Mouse (Mus musculus) forebrain, embryonic 11.5 days (tissue): Measurements from ENCODE around the gene Xcr1. TPM values are rescaled to one million over a fixed set of nuclear protein-coding genes. Genes with fewer than 3 reads are reported as not detected.

Source experiments
- ATAC-seq: fragments of 200-750 bp; cut with Nextera tagmentation; replicated peaks from 2 replicates; pipeline ENCODE4 v1.8.0; 2017; ENCODE audit warnings: moderate TSS enrichment; ENCODE audit not compliant: low FRiP score
- DNase-seq: peaks from one replicate; pipeline ENCODE4 v3.0.0-alpha.2; 2017; ENCODE audit warnings: low spot score
- H3K27ac ChIP-seq: fragments of 300-500 bp; sonication (generic); 2 replicates; pipeline ENCODE4 v1.5.1; 2014; ENCODE audit warnings: low read depth, low read length
- H3K27me3 ChIP-seq: fragments of 300-500 bp; sonication (generic); 2 replicates; pipeline ENCODE4 v1.6.1; 2014; ENCODE audit warnings: mild to moderate bottlenecking, low read length, mixed read lengths; ENCODE audit not compliant: control insufficient read depth, insufficient read depth
- H3K36me3 ChIP-seq: fragments of 300-500 bp; sonication (generic); 2 replicates; pipeline ENCODE4 v1.6.1; 2014; ENCODE audit warnings: mild to moderate bottlenecking, low read length, moderate library complexity, mixed read lengths; ENCODE audit not compliant: control insufficient read depth, insufficient read depth
- H3K4me1 ChIP-seq: fragments of 300-500 bp; sonication (generic); replicated peaks from 2 replicates; pipeline ENCODE4 v1.6.1; 2014; ENCODE audit warnings: low read length, mixed read lengths; ENCODE audit not compliant: control insufficient read depth, insufficient read depth
- H3K4me2 ChIP-seq: fragments of 300-500 bp; sonication (generic); 2 replicates; pipeline ENCODE4 v1.6.1; 2014; ENCODE audit warnings: low read depth, mild to moderate bottlenecking, low read length, moderate library complexity, mixed read lengths; ENCODE audit not compliant: severe bottlenecking
- H3K4me3 ChIP-seq: fragments of 300-500 bp; sonication (generic); 2 replicates; pipeline ENCODE4 v1.5.1; 2014; ENCODE audit warnings: low read depth, low read length
- H3K9ac ChIP-seq: fragments of 300-500 bp; sonication (generic); 2 replicates; pipeline ENCODE4 v1.6.1; 2014; ENCODE audit warnings: low read length
- H3K9me3 ChIP-seq: fragments of 300-500 bp; sonication (generic); 2 replicates; pipeline ENCODE4 v1.6.1; 2016; ENCODE audit warnings: low read length, mixed read lengths; ENCODE audit not compliant: control insufficient read depth
- WGBS: fragments of 180-500 bp; shearing (Covaris S2); extraction: QIAGEN DNeasy Blood & Tissue Kit; methylation state at CpG from one replicate; pipeline ENCODE4 v1.1.7; 2014; 5-methylcytosine and 5-hydroxymethylcytosine counted together
- polyA plus RNA-seq: library from polyadenylated mRNA; unstranded; fragments of >200 nt; fragmentation: Nextera tagmentation; extraction: Ambion mirVana; gene quantifications from 2 replicates; pipeline ENCODE4 v1.2.1, GENCODE M21; 2014

Gene Xcr1
- polyA plus RNA-seq, 1 experiment from 2014 or later, result 0.04 TPM

DNA sequence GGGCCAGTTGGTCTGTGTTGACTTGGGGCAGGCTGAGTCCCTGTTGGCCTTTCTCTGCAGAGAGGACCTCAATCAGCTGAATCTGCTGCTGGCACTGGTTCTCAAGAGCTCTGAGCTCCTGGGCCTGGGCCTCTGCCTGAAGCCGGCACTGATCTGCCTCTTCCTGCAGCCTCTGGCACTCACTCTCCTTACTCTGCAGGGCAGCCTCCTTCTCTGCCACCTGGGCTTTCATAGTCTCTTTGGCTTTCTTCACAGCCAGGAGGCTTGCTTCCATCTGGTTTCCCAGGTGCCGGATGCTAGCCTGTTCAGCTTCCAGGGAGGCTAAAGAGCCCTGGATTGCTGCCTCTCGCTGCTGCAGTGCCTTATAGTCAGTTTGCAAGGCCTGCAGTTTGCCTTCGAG, 32.9 kb downstream of the Xcr1 start:
- Histone ChIP-seq H3K27ac (no peak overlapping the region), H3K27me3 (no peaks in the 10 kb centered on the region), H3K9me3 (no peaks in the 10 kb centered on the region), H3K4me1 (no peaks in the 10 kb centered on the region), H3K9ac (no peak overlapping the region), H3K36me3 (no peaks in the 10 kb centered on the region; the same call in 1 of the 2 replicates), H3K4me2 (no peak overlapping the region), H3K4me3 (no peak overlapping the region)
- no peak for ATAC-seq
- 89% methylated on average over 4 of the region's 4 CpGs for WGBS
- DNase-seq, result no peak

DNA sequence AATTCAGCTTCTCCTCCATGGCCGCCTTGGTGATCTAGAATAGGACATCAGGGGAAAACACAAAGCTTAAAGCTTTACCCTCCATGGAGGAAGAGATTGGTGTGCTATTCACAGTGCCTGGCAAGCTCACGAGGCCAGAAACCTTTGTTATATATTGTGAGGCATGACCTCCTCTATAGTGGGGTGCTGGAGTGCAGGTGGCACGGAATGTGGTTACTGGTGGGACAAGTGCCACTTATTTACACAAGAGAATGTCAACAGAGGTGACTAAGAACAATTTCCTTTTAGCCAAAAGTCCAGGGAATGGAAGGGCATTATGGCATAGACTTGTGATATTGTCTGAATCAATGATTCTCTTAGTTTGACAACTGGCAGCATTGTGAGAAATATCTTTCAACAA, 35.2 kb downstream of the Xcr1 start:
- whole genome bisulfite sequencing, result 89% methylated on average over 3 of the region's 3 CpGs
- Histone ChIP-seq H3K9ac (no peak overlapping the region), H3K4me2 (no peak overlapping the region), H3K36me3 (no peaks in the 10 kb centered on the region; the same call in 1 of the 2 replicates), H3K27me3 (no peaks in the 10 kb centered on the region), H3K9me3 (no peaks in the 10 kb centered on the region), H3K27ac (no peak overlapping the region), H3K4me3 (no peak overlapping the region), H3K4me1 (no peaks in the 10 kb centered on the region)
- DNase-seq, result no peak
- ATAC-seq, result no peak

DNA sequence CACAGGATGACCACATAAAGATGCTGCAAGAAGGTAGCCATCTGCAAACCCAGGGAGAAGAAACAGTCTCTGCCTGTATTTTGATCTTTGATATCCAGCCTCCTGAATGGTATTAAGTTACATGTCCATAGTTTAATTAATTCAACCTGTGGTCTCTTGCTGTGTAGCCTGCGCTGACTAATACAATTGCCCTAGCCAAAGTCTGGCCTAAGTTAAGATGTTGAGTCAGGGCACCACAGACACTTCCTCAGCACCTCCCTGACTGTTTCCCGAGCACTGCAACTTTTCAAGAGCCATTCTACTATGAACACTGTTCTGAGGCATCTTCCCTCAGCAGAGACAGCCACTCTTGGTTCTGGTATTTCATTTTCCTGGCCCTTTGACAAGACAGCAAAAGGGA, 43.2 kb downstream of the Xcr1 start:
- 83% methylated on average over 2 of the region's 2 CpGs for WGBS
- DNase-seq (no peak), ATAC-seq (no peak)
- H3K27me3 ChIP-seq, result no peaks in the 10 kb centered on the region
- H3K4me3 ChIP-seq, result no peak overlapping the region
- no peak overlapping the region for H3K27ac ChIP-seq
- no peak overlapping the region for H3K9ac ChIP-seq
- no peaks in the 10 kb centered on the region for H3K36me3 ChIP-seq
- no peak overlapping the region for H3K4me2 ChIP-seq
- H3K9me3 ChIP-seq, result no peaks in the 10 kb centered on the region
- no peaks in the 10 kb centered on the region for H3K4me1 ChIP-seq

DNA sequence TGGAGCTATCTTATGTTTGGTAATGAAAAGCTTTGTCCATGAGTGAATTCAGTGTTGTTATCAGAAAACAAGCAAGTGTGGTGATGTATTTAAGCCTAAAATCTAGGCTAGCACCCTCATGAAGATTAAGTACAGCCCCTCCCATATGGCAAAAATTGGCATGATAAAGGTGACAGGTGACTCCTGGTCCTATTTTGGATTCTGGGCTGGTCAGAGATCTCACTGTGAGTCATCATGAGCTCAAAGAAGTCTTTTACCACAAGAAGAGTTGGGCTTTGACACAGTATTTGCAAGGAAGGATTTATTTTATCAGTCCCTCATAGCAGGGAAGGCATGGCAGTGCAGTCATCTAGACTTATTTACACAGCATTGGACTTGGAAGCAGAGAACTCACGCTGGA, 45.8 kb downstream of the Xcr1 start:
- Histone ChIP-seq H3K36me3 (no peaks in the 10 kb centered on the region), H3K4me3 (no peak overlapping the region), H3K27me3 (no peaks in the 10 kb centered on the region), H3K4me2 (no peak overlapping the region), H3K27ac (no peak overlapping the region), H3K9ac (no peak overlapping the region), H3K4me1 (no peaks in the 10 kb centered on the region), H3K9me3 (no peaks in the 10 kb centered on the region)
- DNase-seq, result no peak
- no peak for ATAC-seq
- WGBS, result 90% methylated on average over 1 of the region's 1 CpGs

DNA sequence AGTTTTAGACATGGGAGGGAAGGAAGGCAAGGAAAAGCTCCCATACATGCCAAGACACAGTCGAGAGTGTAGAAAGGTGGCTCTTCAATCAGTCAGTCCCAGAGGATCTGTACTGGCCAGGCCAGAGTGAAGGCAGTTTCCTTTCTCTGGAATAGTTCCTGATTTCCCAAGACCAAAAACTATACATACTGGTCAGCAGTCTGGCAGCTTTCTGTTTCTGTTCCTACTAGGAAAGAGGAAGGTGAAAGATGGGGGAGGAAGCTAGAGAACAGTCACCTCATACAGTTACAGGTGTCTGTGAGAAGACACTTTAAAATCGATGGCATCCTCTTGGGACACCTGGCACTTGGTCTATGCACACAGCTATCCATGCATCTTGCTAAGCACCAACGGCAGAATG, 46.4 kb downstream of the Xcr1 start:
- Histone ChIP-seq H3K27me3 (no peaks in the 10 kb centered on the region), H3K36me3 (no peaks in the 10 kb centered on the region), H3K27ac (no peak overlapping the region), H3K4me2 (no peak overlapping the region), H3K4me1 (no peaks in the 10 kb centered on the region), H3K9me3 (no peaks in the 10 kb centered on the region), H3K4me3 (no peak overlapping the region), H3K9ac (no peak overlapping the region)
- no peak for DNase-seq
- no peak for ATAC-seq
- WGBS, result 85% methylated on average over 3 of the region's 3 CpGs

DNA sequence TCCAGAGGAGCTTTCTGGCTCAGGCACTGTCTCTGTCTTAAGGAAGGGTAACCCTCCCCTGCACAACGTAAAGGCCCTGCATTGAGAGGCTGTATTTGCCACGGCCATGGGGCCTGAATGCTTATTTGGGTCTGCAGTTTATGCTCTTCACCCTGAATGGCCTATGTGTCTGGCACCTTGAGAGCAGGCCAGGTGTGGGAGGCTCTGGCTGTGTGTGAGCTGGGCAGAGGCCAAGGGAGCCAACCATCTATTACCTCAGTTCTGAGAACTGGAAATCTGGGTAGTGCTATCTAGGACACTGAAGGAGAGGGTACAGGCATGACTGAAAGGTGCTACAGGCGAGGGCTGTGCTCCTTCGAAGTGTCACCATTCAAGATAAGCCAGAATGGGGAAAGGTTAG, 47.0 kb downstream of the Xcr1 start:
- 88% methylated on average over 4 of the region's 4 CpGs for WGBS
- no peak for ATAC-seq
- H3K4me3 ChIP-seq, result no peak overlapping the region

DNA sequence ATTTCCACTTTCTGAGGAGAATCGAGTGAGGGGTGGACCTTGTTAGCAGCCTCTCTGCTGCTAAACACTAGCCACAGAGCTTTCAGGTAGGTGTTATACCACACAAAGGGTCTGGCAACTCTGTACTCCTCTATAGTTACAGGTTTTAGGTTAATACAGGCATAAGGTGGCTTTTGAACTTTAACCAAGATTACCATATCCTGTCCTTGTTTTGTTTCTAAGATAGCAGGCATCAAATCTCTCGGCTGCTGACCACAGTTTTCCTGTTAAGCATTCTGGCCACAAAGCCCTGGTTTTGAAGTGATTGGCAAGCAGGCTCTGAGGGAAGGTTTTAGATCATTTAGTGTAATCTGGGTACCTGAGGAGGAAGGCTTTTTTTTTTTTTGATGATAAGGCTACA, 47.5 kb downstream of the Xcr1 start:
- Histone ChIP-seq H3K4me1 (no peaks in the 10 kb centered on the region), H3K36me3 (no peaks in the 10 kb centered on the region), H3K4me3 (no peak overlapping the region), H3K9ac (no peak overlapping the region), H3K27ac (no peak overlapping the region), H3K4me2 (no peak overlapping the region), H3K27me3 (no peaks in the 10 kb centered on the region), H3K9me3 (no peaks in the 10 kb centered on the region)
- DNase-seq, result no peak
- no peak for ATAC-seq
- 88% methylated on average over 2 of the region's 2 CpGs for WGBS

More for the DNA sequence above, 47.0 kb downstream of the Xcr1 start:
- no peak overlapping the region for H3K9ac ChIP-seq
- no peaks in the 10 kb centered on the region for H3K36me3 ChIP-seq
- H3K27ac ChIP-seq, result no peak overlapping the region
- H3K4me2 ChIP-seq, result no peak overlapping the region
- H3K4me1 ChIP-seq, result no peaks in the 10 kb centered on the region
- H3K27me3 ChIP-seq, result no peaks in the 10 kb centered on the region
- H3K9me3 ChIP-seq, result no peaks in the 10 kb centered on the region
- DNase-seq, result no peak

DNA sequence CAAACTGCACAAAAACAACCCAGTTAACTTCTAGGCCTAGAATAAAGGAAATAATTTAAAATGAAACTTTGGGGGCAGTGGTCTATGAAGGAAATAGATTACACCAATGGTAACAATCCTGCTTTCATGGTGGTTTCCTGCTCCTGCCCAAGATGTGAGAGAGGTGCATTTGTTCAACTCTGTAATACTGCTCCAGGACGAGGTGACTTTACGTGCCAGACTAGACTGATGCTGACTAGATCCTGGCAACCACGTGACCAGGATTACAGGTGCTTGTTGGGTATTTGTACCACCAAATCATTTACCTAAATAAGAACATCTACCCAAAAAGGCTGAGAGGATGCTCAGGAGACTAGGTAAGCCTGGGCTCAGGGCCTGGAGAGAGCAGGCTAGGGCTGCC, 50.0 kb downstream of the Xcr1 start:
- Histone ChIP-seq H3K4me2 (no peak overlapping the region), H3K9ac (no peak overlapping the region), H3K36me3 (no peaks in the 10 kb centered on the region), H3K4me3 (no peak overlapping the region), H3K27ac (no peak overlapping the region), H3K27me3 (no peaks in the 10 kb centered on the region), H3K9me3 (no peaks in the 10 kb centered on the region), H3K4me1 (no peaks in the 10 kb centered on the region)
- ATAC-seq (no peak), DNase-seq (no peak)
- 93% methylated on average over 3 of the region's 3 CpGs for WGBS

DNA sequence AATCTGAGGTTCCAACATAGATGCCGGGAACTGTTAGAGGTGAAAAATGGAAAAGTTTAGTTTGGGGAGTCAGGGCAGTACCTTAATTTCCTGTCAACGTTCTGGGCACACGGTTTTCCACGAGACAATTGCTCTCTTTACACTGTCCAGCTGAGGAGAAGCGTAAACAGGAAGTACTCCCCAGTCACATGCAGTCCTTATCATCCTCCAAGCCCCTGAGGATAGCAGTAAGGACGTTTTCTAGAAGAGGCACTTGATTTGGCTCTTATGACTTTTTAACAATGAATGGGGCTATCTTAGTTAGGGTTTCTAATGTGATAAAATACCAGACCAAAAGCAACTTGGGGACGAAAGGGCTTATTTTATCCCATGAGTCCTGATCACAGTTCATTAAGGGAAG, 53.2 kb downstream of the Xcr1 start:
- no peaks in the 10 kb centered on the region for H3K36me3 ChIP-seq
- WGBS, result 81% methylated on average over 7 of the region's 7 CpGs
- no peak for DNase-seq
- H3K4me1 ChIP-seq, result no peaks in the 10 kb centered on the region
- no peak overlapping the region for H3K9ac ChIP-seq
- H3K4me2 ChIP-seq, result no peak overlapping the region
- H3K27ac ChIP-seq, result no peak overlapping the region
- ATAC-seq, result no peak
- H3K9me3 ChIP-seq, result no peaks in the 10 kb centered on the region
- no peak overlapping the region for H3K4me3 ChIP-seq
- no peaks in the 10 kb centered on the region for H3K27me3 ChIP-seq
